Mouse (Mus musculus) midbrain, embryonic 16.5 days (tissue): ENCODE measurements around the gene Auts2. TPM values are rescaled to one million over a fixed set of nuclear protein-coding genes. Genes with fewer than 3 reads are reported as not detected.

Experiments
- ATAC-seq: fragments of 200-750 bp; cut with Nextera tagmentation; 2 replicates; pipeline ENCODE4 v1.8.0; 2017; ENCODE audit warnings: moderate TSS enrichment
- H3K27ac ChIP-seq: fragments of 300-500 bp; sonication (generic); 2 replicates; pipeline ENCODE4 v1.5.1; 2014; ENCODE audit warnings: mild to moderate bottlenecking, low read length, mixed read lengths
- H3K27me3 ChIP-seq: fragments of 300-500 bp; sonication (generic); 2 replicates; pipeline ENCODE4 v1.6.1; 2014; ENCODE audit warnings: low read depth, low read length, mixed read lengths; ENCODE audit not compliant: control insufficient read depth, insufficient read depth
- H3K36me3 ChIP-seq: fragments of 300-500 bp; sonication (generic); 2 replicates; pipeline ENCODE4 v1.6.1; 2014; ENCODE audit warnings: mild to moderate bottlenecking, low read length, moderate library complexity, mixed read lengths; ENCODE audit not compliant: control insufficient read depth, insufficient read depth
- H3K4me1 ChIP-seq: fragments of 300-500 bp; sonication (generic); 2 replicates; pipeline ENCODE4 v1.6.1; 2014; ENCODE audit warnings: mild to moderate bottlenecking, low read length, mixed read lengths; ENCODE audit not compliant: control insufficient read depth, insufficient read depth
- H3K4me2 ChIP-seq: fragments of 300-500 bp; sonication (generic); 2 replicates; pipeline ENCODE4 v1.6.1; 2014; ENCODE audit warnings: mild to moderate bottlenecking, low read length, mixed read lengths
- H3K4me3 ChIP-seq: fragments of 300-500 bp; sonication (generic); 2 replicates; pipeline ENCODE4 v1.5.1; 2014; ENCODE audit warnings: low read depth, mild to moderate bottlenecking, low read length, moderate library complexity, mixed read lengths
- H3K9ac ChIP-seq: fragments of 300-500 bp; sonication (generic); 2 replicates; pipeline ENCODE4 v1.6.1; 2014; ENCODE audit warnings: low read depth, low read length, mixed read lengths
- H3K9me3 ChIP-seq: fragments of 300-500 bp; sonication (generic); replicated peaks from 2 replicates; pipeline ENCODE4 v1.6.1; 2014; ENCODE audit warnings: mild to moderate bottlenecking, low read length, mixed read lengths; ENCODE audit not compliant: control insufficient read depth, poor library complexity, severe bottlenecking
- WGBS: fragments of 180-500 bp; shearing (Covaris S2); extraction: QIAGEN DNeasy Blood & Tissue Kit; methylation state at CpG from one replicate; pipeline ENCODE4 v1.1.7; 2014; 5-methylcytosine and 5-hydroxymethylcytosine counted together
- polyA plus RNA-seq: library from polyadenylated mRNA; unstranded; fragments of >200 nt; fragmentation: Nextera tagmentation; extraction: Ambion mirVana; gene quantifications from 2 replicates; pipeline ENCODE4 v1.2.1, GENCODE M21; 2015

The Auts2 gene
- polyA plus RNA-seq, 1 experiment from 2014 or later: 49.8 TPM

DNA sequence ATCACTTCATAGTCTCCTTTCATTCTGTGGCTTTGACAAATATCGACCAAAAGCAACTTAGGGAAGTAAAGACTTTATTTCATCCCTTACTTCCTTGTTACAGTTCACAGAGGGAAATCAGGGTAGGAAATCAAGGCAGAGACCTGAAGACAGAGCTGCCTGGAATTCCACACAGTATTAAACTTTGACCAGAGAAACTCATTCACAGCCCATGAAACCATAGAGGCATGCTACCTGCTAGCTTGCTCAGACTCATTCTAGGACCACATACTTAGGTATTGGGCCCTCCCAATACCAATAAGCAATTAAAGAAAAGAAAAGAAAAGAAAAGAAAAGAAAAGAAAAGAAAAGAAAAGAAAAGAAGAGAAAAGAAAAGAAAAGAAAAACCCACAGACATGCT, 38.3 kb downstream of the Auts2 start:
- Histone ChIP-seq H3K9ac (no peak overlapping the region), H3K4me2 (no peak overlapping the region), H3K9me3 (no peaks in the 10 kb centered on the region), H3K4me3 (no peak overlapping the region), H3K27me3 (no peaks in the 10 kb centered on the region), H3K36me3 (no peaks in the 10 kb centered on the region), H3K4me1 (peaks cover 14% of the 10 kb centered on the region), H3K27ac (no peak overlapping the region)
- WGBS: 98% methylated on average over 1 of the region's 1 CpGs
- ATAC-seq: no peak

DNA sequence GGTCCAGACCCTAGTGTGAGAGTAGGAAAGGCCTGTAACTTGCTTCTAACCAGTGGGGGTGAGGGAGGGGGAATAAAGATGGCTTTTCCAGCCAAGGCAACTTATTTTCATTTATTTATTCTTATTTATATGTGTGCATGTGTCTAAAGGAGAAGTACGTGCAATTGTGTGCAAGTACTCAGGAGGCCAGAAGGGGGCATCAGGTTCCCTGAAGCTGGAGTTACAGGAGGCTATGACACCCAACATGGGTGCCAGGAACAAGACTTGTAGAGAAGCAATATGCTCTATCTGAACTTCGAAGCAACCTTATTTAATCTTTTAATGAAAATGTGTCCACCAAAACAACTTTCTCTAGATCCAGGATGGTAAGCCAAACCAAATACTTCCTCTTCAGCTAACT, 39.7 kb downstream of the Auts2 start:
- H3K9me3 ChIP-seq: no peaks in the 10 kb centered on the region
- H3K4me1 ChIP-seq: peaks cover 8% of the 10 kb centered on the region
- H3K27ac ChIP-seq: no peak overlapping the region
- no peak overlapping the region for H3K9ac ChIP-seq
- H3K4me2 ChIP-seq: no peak overlapping the region
- no peaks in the 10 kb centered on the region for H3K27me3 ChIP-seq
- H3K36me3 ChIP-seq: no peaks in the 10 kb centered on the region
- no peak for ATAC-seq
- WGBS: 93% methylated on average over 2 of the region's 2 CpGs
- no peak overlapping the region for H3K4me3 ChIP-seq

DNA sequence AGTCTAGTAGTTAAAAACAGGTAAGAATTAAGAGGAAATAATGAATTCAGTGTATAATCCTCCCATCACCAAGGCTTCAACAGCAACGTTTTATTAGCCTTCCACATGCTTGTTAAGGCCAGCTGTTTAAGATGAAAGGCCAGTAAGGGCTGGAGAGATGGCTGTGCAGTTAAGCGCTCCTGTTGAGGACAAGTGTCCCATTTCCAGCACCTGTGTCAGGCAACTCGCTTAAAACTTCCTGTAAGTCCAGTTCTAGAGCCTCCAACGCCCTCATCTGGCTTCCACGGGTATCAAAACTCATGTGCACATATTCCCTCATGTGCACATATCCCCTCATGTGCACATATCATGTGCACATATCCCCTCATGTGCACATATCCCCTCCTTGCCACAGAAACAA, 41.1 kb downstream of the Auts2 start:
- 23% methylated on average over 5 of the region's 5 CpGs for WGBS
- no peak overlapping the region for H3K4me3 ChIP-seq
- ATAC-seq: no peak

DNA sequence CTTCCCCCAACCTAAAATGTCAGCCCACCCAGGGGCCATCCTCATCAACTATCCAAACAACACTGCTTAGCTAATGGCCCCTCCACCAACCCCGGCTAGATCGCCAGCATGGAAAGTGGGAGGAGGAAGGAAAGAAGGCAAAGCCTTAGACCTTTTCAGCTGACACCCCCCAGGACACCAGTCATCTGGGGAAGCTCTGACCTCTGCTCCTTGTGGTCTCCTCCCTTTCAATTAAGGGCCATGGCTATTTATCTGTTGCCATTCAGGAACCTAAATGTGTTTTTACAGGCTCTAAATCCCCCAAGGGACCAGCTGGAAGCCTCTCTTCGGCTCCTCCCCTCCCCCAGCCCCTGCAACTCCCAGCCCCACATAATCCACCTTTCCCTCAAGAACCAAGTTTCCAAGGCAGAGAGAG, 42.3 kb downstream of the Auts2 start:
- H3K4me1 ChIP-seq: peaks cover 6% of the 10 kb centered on the region
- no peaks in the 10 kb centered on the region for H3K36me3 ChIP-seq
- no peak overlapping the region for H3K9ac ChIP-seq
- 0% methylated on average over 3 of the region's 3 CpGs for WGBS
- no peak overlapping the region for H3K27ac ChIP-seq
- no peak overlapping the region for H3K4me3 ChIP-seq
- ATAC-seq: no peak
- no peaks in the 10 kb centered on the region for H3K27me3 ChIP-seq
- no peak overlapping the region for H3K4me2 ChIP-seq
- H3K9me3 ChIP-seq: no peaks in the 10 kb centered on the region

More for the DNA sequence above, 41.1 kb downstream of the Auts2 start:
- H3K4me1 ChIP-seq: peaks cover 6% of the 10 kb centered on the region
- no peaks in the 10 kb centered on the region for H3K36me3 ChIP-seq
- no peaks in the 10 kb centered on the region for H3K27me3 ChIP-seq
- H3K4me2 ChIP-seq: no peak overlapping the region
- no peaks in the 10 kb centered on the region for H3K9me3 ChIP-seq
- no peak overlapping the region for H3K27ac ChIP-seq
- H3K9ac ChIP-seq: no peak overlapping the region

DNA sequence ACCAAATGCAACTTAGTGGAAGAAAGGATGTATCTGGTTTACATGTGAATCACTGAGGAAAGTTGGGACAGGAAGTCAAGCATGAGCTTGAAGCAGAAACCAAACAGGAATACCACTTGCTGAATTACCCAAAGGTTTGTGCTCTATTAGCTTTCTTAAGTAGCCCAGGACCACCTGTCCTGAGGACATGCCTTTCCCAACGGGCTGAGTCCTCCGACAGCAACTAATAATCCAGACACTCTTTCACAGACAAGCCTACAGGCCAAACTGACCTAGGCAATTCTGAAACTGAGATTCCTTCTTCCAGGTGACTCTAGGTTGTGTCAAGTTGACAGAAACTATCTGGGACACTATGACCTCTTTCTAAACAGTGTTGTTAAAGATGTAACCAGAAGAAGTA, 44.2 kb downstream of the Auts2 start:
- no peak overlapping the region for H3K9ac ChIP-seq
- H3K27me3 ChIP-seq: no peaks in the 10 kb centered on the region
- no peaks in the 10 kb centered on the region for H3K36me3 ChIP-seq
- H3K9me3 ChIP-seq: no peaks in the 10 kb centered on the region
- ATAC-seq: no peak
- no peak overlapping the region for H3K4me3 ChIP-seq
- no peak overlapping the region for H3K27ac ChIP-seq
- no peak overlapping the region for H3K4me2 ChIP-seq
- peaks cover 6% of the 10 kb centered on the region for H3K4me1 ChIP-seq
- WGBS: 74% methylated on average over 2 of the region's 2 CpGs

DNA sequence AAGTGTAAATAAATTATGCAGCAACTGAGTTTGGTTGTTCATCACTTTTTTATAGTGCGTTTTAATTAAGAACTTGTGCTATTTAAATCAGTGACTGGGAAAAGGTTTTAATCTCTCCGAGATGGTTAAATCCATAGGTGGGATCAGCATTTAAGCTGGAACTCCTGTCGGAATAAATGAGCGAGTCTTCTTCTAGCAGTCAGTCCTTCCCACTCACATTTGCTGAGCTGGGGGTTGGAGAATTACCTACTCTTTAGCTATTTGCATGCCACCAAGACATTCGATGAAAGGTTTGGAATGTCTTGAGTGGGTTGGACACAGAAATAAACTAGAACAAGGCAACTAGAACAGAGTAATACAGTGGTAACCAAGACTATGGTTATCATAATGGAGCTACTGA, 45.1 kb downstream of the Auts2 start:
- Histone ChIP-seq H3K9me3 (no peaks in the 10 kb centered on the region), H3K4me2 (no peak overlapping the region), H3K9ac (no peak overlapping the region), H3K4me3 (no peak overlapping the region), H3K4me1 (peaks cover 6% of the 10 kb centered on the region), H3K36me3 (no peaks in the 10 kb centered on the region), H3K27ac (no peak overlapping the region), H3K27me3 (no peaks in the 10 kb centered on the region)
- WGBS: 82% methylated on average over 5 of the region's 5 CpGs
- ATAC-seq: no peak

DNA sequence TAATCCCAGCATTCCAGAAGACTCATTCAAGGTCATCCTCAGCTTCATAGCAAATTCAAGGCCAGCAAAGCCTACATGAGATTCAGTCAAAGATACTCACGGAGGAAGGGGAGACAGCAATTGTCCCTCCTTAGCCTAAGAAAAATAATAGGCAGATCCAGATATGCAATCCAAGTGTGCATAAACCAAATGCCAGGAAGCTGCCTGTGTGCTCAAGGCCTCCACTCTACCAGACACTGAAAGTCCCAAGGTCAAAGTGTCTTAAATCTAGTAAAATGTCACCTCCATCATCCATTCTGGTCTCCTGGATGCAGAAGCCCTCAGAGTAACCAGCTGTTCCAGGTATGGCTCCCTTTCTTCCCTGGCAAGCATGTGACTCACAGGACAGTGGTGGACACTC, 50.4 kb downstream of the Auts2 start:
- no peak for ATAC-seq
- Histone ChIP-seq H3K36me3 (no peaks in the 10 kb centered on the region), H3K4me1 (peaks cover 12% of the 10 kb centered on the region), H3K9me3 (no peaks in the 10 kb centered on the region), H3K27ac (no peak overlapping the region), H3K9ac (no peak overlapping the region), H3K4me3 (no peak overlapping the region), H3K27me3 (no peaks in the 10 kb centered on the region), H3K4me2 (no peak overlapping the region)
- 96% methylated on average over 1 of the region's 1 CpGs for WGBS

DNA sequence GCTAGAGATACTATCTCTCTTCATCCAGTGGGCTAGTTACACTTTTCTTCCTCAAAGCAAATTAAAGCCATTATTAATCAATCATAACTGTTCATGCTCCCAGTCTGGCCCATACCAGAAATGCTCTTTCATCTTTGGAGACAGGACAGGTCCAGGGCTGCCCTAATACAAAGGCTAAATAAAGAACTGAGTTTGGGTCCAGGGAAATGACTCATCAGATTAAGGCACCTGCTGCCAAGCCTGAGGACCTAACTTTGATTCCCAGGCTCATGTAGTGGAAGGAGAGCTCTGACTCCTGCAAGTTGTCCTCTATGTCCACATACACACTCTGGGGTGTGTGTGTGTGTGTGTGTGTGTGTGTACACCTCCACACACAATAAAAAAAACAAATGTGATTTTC, 51.1 kb downstream of the Auts2 start:
- ATAC-seq: no peak
- H3K36me3 ChIP-seq: no peaks in the 10 kb centered on the region
- H3K27ac ChIP-seq: no peak overlapping the region
- no peak overlapping the region for H3K4me2 ChIP-seq
- no peaks in the 10 kb centered on the region for H3K9me3 ChIP-seq
- no peaks in the 10 kb centered on the region for H3K27me3 ChIP-seq
- peaks cover 14% of the 10 kb centered on the region for H3K4me1 ChIP-seq
- H3K9ac ChIP-seq: no peak overlapping the region
- H3K4me3 ChIP-seq: no peak overlapping the region

DNA sequence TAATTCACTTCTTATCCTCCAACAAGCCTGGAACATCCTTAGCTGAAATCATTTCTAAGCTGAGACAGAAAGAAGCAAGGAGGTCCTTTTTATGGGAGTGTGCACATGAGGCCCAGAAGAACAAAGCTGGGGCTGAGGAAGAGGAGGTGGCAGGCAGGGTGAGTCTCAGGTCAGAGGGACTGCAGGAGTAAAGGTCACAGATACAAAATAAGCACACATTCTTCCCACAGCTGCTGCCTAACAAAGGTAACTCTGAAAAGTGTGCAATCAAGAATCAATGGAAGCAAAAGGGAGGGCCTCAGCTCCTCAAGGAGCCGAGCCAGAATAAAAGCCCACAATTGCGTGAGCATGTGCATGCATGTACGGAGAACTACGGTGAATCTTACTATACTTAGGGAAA, 51.6 kb downstream of the Auts2 start:
- Histone ChIP-seq H3K4me3 (no peak overlapping the region), H3K4me1 (peaks cover 19% of the 10 kb centered on the region), H3K9me3 (no peaks in the 10 kb centered on the region), H3K27ac (no peak overlapping the region), H3K9ac (no peak overlapping the region), H3K27me3 (no peaks in the 10 kb centered on the region), H3K36me3 (no peaks in the 10 kb centered on the region), H3K4me2 (no peak overlapping the region)
- no peak for ATAC-seq
- WGBS: 42% methylated on average over 4 of the region's 4 CpGs

DNA sequence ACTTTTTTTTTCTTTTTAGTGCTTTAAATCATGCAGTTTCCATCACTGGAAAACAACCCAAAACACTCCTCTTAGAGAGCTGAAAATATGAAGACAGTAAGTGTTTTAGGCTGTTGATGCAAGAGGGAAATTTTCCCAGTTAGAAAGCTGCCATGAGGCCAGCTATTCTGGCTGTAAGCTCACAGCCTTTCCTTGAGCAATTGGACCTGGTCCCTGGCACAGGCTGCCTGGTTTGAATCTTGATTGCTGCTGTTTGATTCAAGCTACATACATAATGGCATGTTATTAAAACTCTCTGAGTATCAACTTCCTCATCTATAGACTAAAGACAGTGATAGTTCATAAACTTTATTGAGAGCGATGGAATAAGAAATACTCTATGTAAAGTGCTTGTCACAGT, 52.8 kb downstream of the Auts2 start:
- H3K4me2 ChIP-seq: no peak overlapping the region
- ATAC-seq: no peak
- H3K27me3 ChIP-seq: no peaks in the 10 kb centered on the region
- H3K9me3 ChIP-seq: no peaks in the 10 kb centered on the region
- H3K27ac ChIP-seq: no peak overlapping the region
- no peaks in the 10 kb centered on the region for H3K36me3 ChIP-seq
- H3K4me1 ChIP-seq: peaks cover 19% of the 10 kb centered on the region
- no peak overlapping the region for H3K9ac ChIP-seq
- WGBS: 94% methylated on average over 1 of the region's 1 CpGs
- no peak overlapping the region for H3K4me3 ChIP-seq
